Mouse (Mus musculus): Measurements from ENCODE around the gene A630001G21Rik.

GRCm38 (mm10) chr1:85771976-85772375, 6.5 kb downstream of the A630001G21Rik start:
- TF ChIP-seq MAFK (IDR thresholded peaks at IDR 0.05; ENCODE audit: insufficient read depth, low read depth, low read length), result no peak
- TF ChIP-seq ZNF384 (IDR thresholded peaks at IDR 0.05; ENCODE audit: low read depth, low read length), result no peak
- TF ChIP-seq ZC3H11A (IDR thresholded peaks at IDR 0.05; ENCODE audit: borderline replicate concordance, low read depth, low read length), result no peak
